Mouse (Mus musculus): Measurements from ENCODE around the gene Ascc1.

The Ascc1 gene

GRCm38 (mm10) chr10:60002673-60003212 is at the start of gene Ascc1, which contains the start of gene Anapc16:
TSS of gene Ascc1 (plus strand) at chr10:60002805.
TSS of gene Anapc16 (minus strand) at chr10:60003135.
- DNase-seq (ENCODE audit: low spot score): peak; percentile 93

- no peak for DNase-seq (ENCODE audit: low spot score)
Measured at GRCm38 (mm10) chr10:59953564-59954039, 49.0 kb upstream of the Ascc1 start.

- DNase-seq (ENCODE audit: low spot score): no peak
Measured at GRCm38 (mm10) chr10:59956681-59957080, 45.9 kb upstream of the Ascc1 start.

- no peak for DNase-seq (ENCODE audit: low spot score)
Measured at GRCm38 (mm10) chr10:59957171-59958149, 45.1 kb upstream of the Ascc1 start.

- DNase-seq (ENCODE audit: low spot score): no peak
Measured at GRCm38 (mm10) chr10:59958458-59958857, 44.1 kb upstream of the Ascc1 start.

- no peak for DNase-seq (ENCODE audit: low spot score)
Measured at GRCm38 (mm10) chr10:59959517-59959916, 43.1 kb upstream of the Ascc1 start.

- DNase-seq (ENCODE audit: low spot score): no peak
Measured at GRCm38 (mm10) chr10:59963609-59964008, 39.0 kb upstream of the Ascc1 start.

GRCm38 (mm10) chr10:59964504-59965361 is 37.9 kb upstream of the Ascc1 start:
- DNase-seq (ENCODE audit: low spot score): no peak

- DNase-seq (ENCODE audit: low spot score): no peak
Measured at GRCm38 (mm10) chr10:59965362-59965695, 37.3 kb upstream of the Ascc1 start.

GRCm38 (mm10) chr10:59965788-59966187 is 36.8 kb upstream of the Ascc1 start:
- no peak for DNase-seq (ENCODE audit: low spot score)

- DNase-seq (ENCODE audit: low spot score): no peak
Measured at GRCm38 (mm10) chr10:59966743-59967142, 35.9 kb upstream of the Ascc1 start.

GRCm38 (mm10) chr10:59967309-59967942 is 35.2 kb upstream of the Ascc1 start:
- no peak for DNase-seq (ENCODE audit: low spot score)

GRCm38 (mm10) chr10:59969821-59970449 is 32.7 kb upstream of the Ascc1 start:
- no peak for DNase-seq (ENCODE audit: low spot score)

GRCm38 (mm10) chr10:59970450-59971062 is 32.0 kb upstream of the Ascc1 start:
- no peak for DNase-seq (ENCODE audit: low spot score)

- no peak for DNase-seq (ENCODE audit: low spot score)
Measured at GRCm38 (mm10) chr10:59971813-59972212, 30.8 kb upstream of the Ascc1 start.

GRCm38 (mm10) chr10:59972534-59972933 is 30.1 kb upstream of the Ascc1 start:
- DNase-seq (ENCODE audit: low spot score): no peak

GRCm38 (mm10) chr10:59972999-59973398 is 29.6 kb upstream of the Ascc1 start:
- DNase-seq (ENCODE audit: low spot score): no peak

GRCm38 (mm10) chr10:59973400-59973799 is 29.2 kb upstream of the Ascc1 start:
- no peak for DNase-seq (ENCODE audit: low spot score)

GRCm38 (mm10) chr10:59974191-59974664 is 28.4 kb upstream of the Ascc1 start:
- no peak for DNase-seq (ENCODE audit: low spot score)

- DNase-seq (ENCODE audit: low spot score): no peak
Measured at GRCm38 (mm10) chr10:59974786-59975185, 27.8 kb upstream of the Ascc1 start.

- DNase-seq (ENCODE audit: low spot score): no peak
Measured at GRCm38 (mm10) chr10:59977141-59977540, 25.5 kb upstream of the Ascc1 start.

Data from urinary bladder, postnatal 10 days (tissue).